Mouse (Mus musculus): Measurements from ENCODE around the gene Gemin2. TPM values are rescaled to one million over a fixed set of nuclear protein-coding genes. Genes with fewer than 3 reads are reported as not detected.
"Not testable (repeated sequence)": the region's sequence is repeated elsewhere in the genome, so short reads cannot be mapped to it uniquely, and the experiment has no call there.

Gemin2 gene
- total RNA-seq, 2 experiments from 2014 or later = 20.9 to 29.8 TPM

GRCm38 (mm10) chr12:59056222-59056621 lies 43.0 kb downstream of the Gemin2 start:
- no peak for ATAC-seq (replicated peaks; ENCODE audit: poor library complexity)

- ATAC-seq (replicated peaks; ENCODE audit: poor library complexity) = not testable (repeated sequence)
These were observed 45.0 kb downstream of the Gemin2 start for GRCm38 (mm10) chr12:59058242-59058641.

- ATAC-seq (replicated peaks; ENCODE audit: poor library complexity) = no peak
These were observed 47.1 kb downstream of the Gemin2 start for GRCm38 (mm10) chr12:59060322-59060721.

GRCm38 (mm10) chr12:59060993-59061595 lies 47.9 kb downstream of the Gemin2 start, which contains the start of gene Trappc6b:
Gene Trappc6b (minus strand): TSS chr12:59061472.
- ATAC-seq (replicated peaks; ENCODE audit: poor library complexity) = peak; percentile 90

- no peak for ATAC-seq (replicated peaks; ENCODE audit: poor library complexity)
These were observed 51.6 kb downstream of the Gemin2 start for GRCm38 (mm10) chr12:59064837-59065236.

- no peak for ATAC-seq (replicated peaks; ENCODE audit: poor library complexity)
These were observed 52.6 kb downstream of the Gemin2 start for GRCm38 (mm10) chr12:59065776-59066175.

- peak; percentile 98 for ATAC-seq (replicated peaks; ENCODE audit: poor library complexity)
These were observed 53.4 kb downstream of the Gemin2 start, which contains the start of gene Pnn for GRCm38 (mm10) chr12:59066448-59067077. Gene Pnn (plus strand): TSS chr12:59066884.

GRCm38 (mm10) chr12:59067095-59067494 lies 53.9 kb downstream of the Gemin2 start:
- peak; percentile 18 for ATAC-seq (replicated peaks; ENCODE audit: poor library complexity)

GRCm38 (mm10) chr12:59068791-59069190 lies 55.6 kb downstream of the Gemin2 start:
- ATAC-seq (replicated peaks; ENCODE audit: poor library complexity) = no peak

GRCm38 (mm10) chr12:59072286-59072685 lies 59.1 kb downstream of the Gemin2 start:
- ATAC-seq (replicated peaks; ENCODE audit: poor library complexity) = no peak

- ATAC-seq (replicated peaks; ENCODE audit: poor library complexity) = no peak
These were observed 60.9 kb downstream of the Gemin2 start for GRCm38 (mm10) chr12:59074052-59074451.

GRCm38 (mm10) chr12:59076996-59077395 lies 63.8 kb downstream of the Gemin2 start:
- ATAC-seq (replicated peaks; ENCODE audit: poor library complexity) = no peak

GRCm38 (mm10) chr12:59077883-59078282 lies 64.7 kb downstream of the Gemin2 start:
- no peak for ATAC-seq (replicated peaks; ENCODE audit: poor library complexity)

Other genes starting within 250 kb of the Gemin2 start
- 19.6 and 24.0 TPM in 2 replicates for gene Sec23a, start 1.4 kb upstream of the Gemin2 start, total RNA-seq (2015)
- 19.7 and 23.0 TPM in 2 replicates for gene Sec23a, start 1.4 kb upstream of the Gemin2 start, total RNA-seq (2017)
- 63.4 and 63.5 TPM in 2 replicates for gene Trappc6b, start 48.1 kb downstream of the Gemin2 start, total RNA-seq (2015)
- gene Trappc6b, start 48.1 kb downstream of the Gemin2 start, total RNA-seq (2017) = 39.9 and 57.8 TPM in 2 replicates
- gene Pnn, start 53.5 kb downstream of the Gemin2 start, total RNA-seq (2015) = 81.5 and 94.1 TPM in 2 replicates
- gene Pnn, start 53.5 kb downstream of the Gemin2 start, total RNA-seq (2017) = 88.4 and 137 TPM in 2 replicates
- gene Mia2, start 82.4 kb downstream of the Gemin2 start, total RNA-seq (2015) = 123 and 138 TPM in 2 replicates
- gene Mia2, start 82.4 kb downstream of the Gemin2 start, total RNA-seq (2017) = 120 and 162 TPM in 2 replicates
- gene Fbxo33, start 206.3 kb downstream of the Gemin2 start, total RNA-seq (2015) = 40.7 and 63.0 TPM in 2 replicates
- 33.6 and 36.0 TPM in 2 replicates for gene Fbxo33, start 206.3 kb downstream of the Gemin2 start, total RNA-seq (2017)

Measured in megakaryocyte progenitor cell, adult 5-6 weeks (primary cell).